Mouse (Mus musculus): Measurements from ENCODE around the gene Ccdc182. TPM values are rescaled to one million over a fixed set of nuclear protein-coding genes. Genes with fewer than 3 reads are reported as not detected.
A peak's percentile ranks its signal among the peaks of the same experiment; 100 is the strongest.

The Ccdc182 gene
- total and polyA plus RNA-seq, 2 experiments from 2014 or later = not detected

- TF ChIP-seq CTCF (IDR thresholded peaks at IDR 0.05; ENCODE audit: low read depth) = no peak
- no peak for TF ChIP-seq EP300 (IDR thresholded peaks at IDR 0.05; ENCODE audit: low read depth)
- no peak for DNase-seq (ENCODE audit: low spot score)
- Histone ChIP-seq H3K9ac (replicated peaks; ENCODE audit: low read depth, low read length) (0 out of 2 replicates have a peak overlapping the region, but pooled peaks have one; percentile 30), H3K36me3 (replicated peaks; ENCODE audit: control insufficient read depth, insufficient read depth, low read length) (no peaks in the 10 kb centered on the region), H3K27ac (ENCODE audit: low read depth) (peak overlapping the region; percentile 30; the same call in 1 of the 2 replicates), H3K4me3 (ENCODE audit: low read depth, low read length) (no peak overlapping the region), H3K4me2 (ENCODE audit: low read depth, low read length) (no peak overlapping the region), H3K27me3 (ENCODE audit: control insufficient read depth, insufficient read depth, low read length) (no peaks in the 10 kb centered on the region), H3K4me1 (ENCODE audit: control insufficient read depth, insufficient read depth) (peaks cover 7% of the 10 kb centered on the region), H3K9me3 (replicated peaks; ENCODE audit: control insufficient read depth, low read length) (0 out of 2 replicates have a peak, but pooled peaks cover 6% of the 10 kb centered on the region)
- WGBS = 19% methylated on average over 7 of the region's 7 CpGs
- ATAC-seq (ENCODE audit: insufficient read depth, low read depth) = no peak
These were observed 33.4 kb upstream of the Ccdc182 start for GRCm38 (mm10) chr11:88260463-88260862.

- 76% methylated on average over 5 of the region's 5 CpGs for WGBS
- DNase-seq (ENCODE audit: low spot score) (no peak), ATAC-seq (ENCODE audit: insufficient read depth, low read depth) (no peak)
- no peak for TF ChIP-seq EP300 (IDR thresholded peaks at IDR 0.05; ENCODE audit: low read depth)
- no peak for TF ChIP-seq CTCF (IDR thresholded peaks at IDR 0.05; ENCODE audit: low read depth)
- Histone ChIP-seq H3K9me3 (replicated peaks; ENCODE audit: control insufficient read depth, low read length) (0 out of 2 replicates have a peak, but pooled peaks cover 1% of the 10 kb centered on the region), H3K4me1 (ENCODE audit: control insufficient read depth, insufficient read depth) (peaks cover 7% of the 10 kb centered on the region), H3K27ac (ENCODE audit: low read depth) (no peak overlapping the region), H3K4me3 (ENCODE audit: low read depth, low read length) (no peak overlapping the region), H3K9ac (replicated peaks; ENCODE audit: low read depth, low read length) (no peak overlapping the region), H3K27me3 (ENCODE audit: control insufficient read depth, insufficient read depth, low read length) (no peaks in the 10 kb centered on the region), H3K36me3 (replicated peaks; ENCODE audit: control insufficient read depth, insufficient read depth, low read length) (no peaks in the 10 kb centered on the region), H3K4me2 (ENCODE audit: low read depth, low read length) (no peak overlapping the region)
These were observed 29.0 kb upstream of the Ccdc182 start for GRCm38 (mm10) chr11:88264889-88265288.

GRCm38 (mm10) chr11:88266311-88266710 lies 27.5 kb upstream of the Ccdc182 start:
- Histone ChIP-seq H3K9me3 (replicated peaks; ENCODE audit: control insufficient read depth, low read length) (no peaks in the 10 kb centered on the region), H3K36me3 (replicated peaks; ENCODE audit: control insufficient read depth, insufficient read depth, low read length) (no peaks in the 10 kb centered on the region), H3K27ac (ENCODE audit: low read depth) (no peak overlapping the region), H3K4me2 (ENCODE audit: low read depth, low read length) (no peak overlapping the region), H3K9ac (replicated peaks; ENCODE audit: low read depth, low read length) (no peak overlapping the region), H3K27me3 (ENCODE audit: control insufficient read depth, insufficient read depth, low read length) (no peaks in the 10 kb centered on the region), H3K4me3 (ENCODE audit: low read depth, low read length) (no peak overlapping the region), H3K4me1 (ENCODE audit: control insufficient read depth, insufficient read depth) (no peaks in the 10 kb centered on the region)
- TF ChIP-seq CTCF (IDR thresholded peaks at IDR 0.05; ENCODE audit: low read depth) (no peak), EP300 (IDR thresholded peaks at IDR 0.05; ENCODE audit: low read depth) (no peak)
- 50% methylated on average over 6 of the region's 6 CpGs for WGBS
- no peak for DNase-seq (ENCODE audit: low spot score)
- no peak for ATAC-seq (ENCODE audit: insufficient read depth, low read depth)

GRCm38 (mm10) chr11:88271870-88272269 lies 22.0 kb upstream of the Ccdc182 start:
- 69% methylated on average over 3 of the region's 3 CpGs for WGBS
- no peak overlapping the region for H3K27ac ChIP-seq (ENCODE audit: low read depth)
- H3K36me3 ChIP-seq (replicated peaks; ENCODE audit: control insufficient read depth, insufficient read depth, low read length) = no peaks in the 10 kb centered on the region
- H3K9ac ChIP-seq (replicated peaks; ENCODE audit: low read depth, low read length) = no peak overlapping the region
- no peaks in the 10 kb centered on the region for H3K27me3 ChIP-seq (ENCODE audit: control insufficient read depth, insufficient read depth, low read length)
- no peak overlapping the region for H3K4me3 ChIP-seq (ENCODE audit: low read depth, low read length)
- no peak overlapping the region for H3K4me2 ChIP-seq (ENCODE audit: low read depth, low read length)
- DNase-seq (ENCODE audit: low spot score) (no peak), ATAC-seq (ENCODE audit: insufficient read depth, low read depth) (no peak)
- TF ChIP-seq CTCF (IDR thresholded peaks at IDR 0.05; ENCODE audit: low read depth) (no peak), EP300 (IDR thresholded peaks at IDR 0.05; ENCODE audit: low read depth) (no peak)
- H3K9me3 ChIP-seq (replicated peaks; ENCODE audit: control insufficient read depth, low read length) = no peaks in the 10 kb centered on the region
- H3K4me1 ChIP-seq (ENCODE audit: control insufficient read depth, insufficient read depth) = peaks cover 14% of the 10 kb centered on the region; the same call in 1 of the 2 replicates

- no peaks in the 10 kb centered on the region for H3K9me3 ChIP-seq (replicated peaks; ENCODE audit: control insufficient read depth, low read length)
- DNase-seq (ENCODE audit: low spot score) (no peak), ATAC-seq (ENCODE audit: insufficient read depth, low read depth) (no peak)
- no peak overlapping the region for H3K4me2 ChIP-seq (ENCODE audit: low read depth, low read length)
- H3K4me3 ChIP-seq (ENCODE audit: low read depth, low read length) = no peak overlapping the region
- H3K27ac ChIP-seq (ENCODE audit: low read depth) = no peak overlapping the region
- H3K27me3 ChIP-seq (ENCODE audit: control insufficient read depth, insufficient read depth, low read length) = no peaks in the 10 kb centered on the region
- 71% methylated on average over 23 of the region's 23 CpGs for WGBS
- TF ChIP-seq EP300 (IDR thresholded peaks at IDR 0.05; ENCODE audit: low read depth) = no peak
- no peak for TF ChIP-seq CTCF (IDR thresholded peaks at IDR 0.05; ENCODE audit: low read depth)
- H3K36me3 ChIP-seq (replicated peaks; ENCODE audit: control insufficient read depth, insufficient read depth, low read length) = no peaks in the 10 kb centered on the region
- peaks cover 14% of the 10 kb centered on the region; the same call in 1 of the 2 replicates for H3K4me1 ChIP-seq (ENCODE audit: control insufficient read depth, insufficient read depth)
- no peak overlapping the region for H3K9ac ChIP-seq (replicated peaks; ENCODE audit: low read depth, low read length)
These were observed 19.6 kb upstream of the Ccdc182 start for GRCm38 (mm10) chr11:88274111-88274879.
